Mouse (Mus musculus) cerebellum, postnatal 25 days (tissue): ENCODE results near the gene Bsn.

ENCODE experiments used
- DNase-seq, 2 experiments: peaks; one replicate each; pipeline ENCODE4 v3.0.0; 2021; ENCODE audit warnings: mixed read lengths in 2 of 2

Gene Bsn

GRCm38 (mm10) chr9:108052885-108053664, 137.1 kb downstream of the Bsn start, which contains the start of gene Amigo3:
Amigo3 (plus strand) TSS chr9:108053159.
- peak; percentile 94 to 96 for DNase-seq

GRCm38 (mm10) chr9:108052411-108052810, 137.8 kb downstream of the Bsn start:
- no peak for DNase-seq

GRCm38 (mm10) chr9:108051931-108052220, 138.3 kb downstream of the Bsn start:
- DNase-seq: peak in 1 of 2 experiments; percentile 27

- peak; percentile 19 to 34 for DNase-seq
These were observed 138.8 kb downstream of the Bsn start for GRCm38 (mm10) chr9:108051184-108051930.

DNA sequence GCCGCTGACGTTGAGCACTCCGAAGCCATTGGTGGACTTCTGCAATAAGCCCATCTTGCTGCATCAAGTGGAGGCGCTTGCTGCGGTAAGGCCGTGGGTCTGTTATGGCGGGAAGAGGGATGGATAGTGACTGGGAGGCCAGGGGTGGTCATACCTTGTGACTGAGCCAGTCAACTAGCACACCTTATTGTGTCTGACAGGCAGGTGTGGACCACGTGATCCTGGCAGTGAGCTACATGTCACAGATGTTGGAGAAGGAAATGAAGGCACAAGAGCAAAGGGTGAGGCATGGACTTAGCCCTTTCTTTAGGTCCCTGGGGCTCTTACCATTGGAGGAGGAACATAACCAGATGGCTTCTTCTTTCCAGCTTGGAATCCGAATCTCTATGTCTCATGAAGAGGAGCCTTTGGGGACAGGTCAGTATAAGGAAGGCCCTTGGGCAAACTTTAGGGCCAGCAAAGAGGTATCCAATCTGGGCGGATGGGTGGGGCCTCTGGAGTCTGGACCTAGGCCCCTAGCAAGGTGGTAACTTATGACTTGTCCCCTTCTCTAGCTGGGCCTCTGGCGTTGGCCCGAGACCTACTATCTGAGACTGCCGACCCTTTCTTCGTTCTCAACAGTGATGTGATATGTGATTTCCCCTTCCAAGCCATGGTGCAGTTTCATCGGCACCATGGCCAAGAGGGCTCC, 140.5 kb downstream of the Bsn start:
- no peak for DNase-seq

- peak; percentile 95 to 96 for DNase-seq
These were observed 141.1 kb downstream of the Bsn start, which contains the start of gene Gmppb for GRCm38 (mm10) chr9:108049016-108049455. Gmppb (plus strand) TSS chr9:108049242.

DNA sequence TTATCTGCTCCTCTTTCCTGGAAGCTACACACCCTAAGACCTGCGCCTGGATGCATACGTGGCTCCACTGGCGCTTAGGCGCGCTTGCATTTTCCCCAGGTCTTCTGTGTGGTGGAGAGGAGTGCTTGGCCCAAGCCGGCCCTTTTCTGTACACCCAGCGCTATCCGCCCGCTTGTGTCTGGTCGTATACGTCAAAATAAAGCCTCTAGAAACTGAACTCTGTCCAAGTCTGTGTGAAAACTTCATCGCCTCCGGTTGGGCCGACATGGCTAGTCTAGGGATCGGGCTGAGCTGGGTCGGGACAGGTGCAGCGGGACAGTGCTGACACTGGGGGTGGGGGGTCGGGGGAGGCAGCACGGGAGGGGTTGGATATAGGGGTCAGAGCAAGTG, 141.6 kb downstream of the Bsn start:
- DNase-seq: no peak

- peak in 1 of 2 experiments; percentile 32 for DNase-seq
These were observed 142.3 kb downstream of the Bsn start for GRCm38 (mm10) chr9:108047601-108048565.

DNA sequence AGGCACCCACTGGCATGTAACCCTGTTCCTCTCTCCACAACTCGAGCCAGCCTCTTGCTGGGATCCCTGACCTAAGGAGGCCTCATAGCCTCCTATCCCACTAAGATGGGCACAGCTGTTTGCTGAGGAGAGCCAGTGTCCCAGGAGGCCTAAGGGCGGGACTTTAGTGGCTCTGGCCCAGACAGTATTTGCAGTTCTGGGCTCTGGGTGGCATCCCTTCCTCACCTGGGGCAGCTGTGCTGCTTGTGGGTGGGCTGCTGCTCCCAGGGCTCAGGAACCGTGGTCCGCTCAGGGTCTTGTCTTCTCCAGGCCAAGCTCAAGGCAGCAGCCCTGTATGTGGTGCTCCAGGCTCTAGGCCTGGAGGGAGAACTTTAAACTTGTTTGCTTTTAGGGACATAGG, 143.6 kb downstream of the Bsn start:
- DNase-seq: no peak
